Mouse (Mus musculus) forebrain, embryonic 15.5 days (tissue): ENCODE data around the gene Myoz2. TPM values are rescaled to one million over a fixed set of nuclear protein-coding genes. Genes with fewer than 3 reads are reported as not detected.

Experiments used
- ATAC-seq: fragments of 200-750 bp; cut with Nextera tagmentation; replicated peaks from 2 replicates; pipeline ENCODE4 v1.8.0; 2017; ENCODE audit warnings: mild to moderate bottlenecking, moderate TSS enrichment, moderate library complexity
- H3K27ac ChIP-seq: fragments of 300-500 bp; sonication (generic); replicated peaks from 2 replicates; pipeline ENCODE4 v1.5.1; 2015; ENCODE audit warnings: mild to moderate bottlenecking, inconsistent platforms
- H3K27me3 ChIP-seq: fragments of 300-500 bp; sonication (generic); 2 replicates; pipeline ENCODE4 v1.6.1; 2015; ENCODE audit warnings: inconsistent platforms
- H3K36me3 ChIP-seq: fragments of 300-500 bp; sonication (generic); 2 replicates; pipeline ENCODE4 v1.6.1; 2015; ENCODE audit warnings: mild to moderate bottlenecking, inconsistent platforms
- H3K4me1 ChIP-seq: fragments of 300-500 bp; sonication (generic); 2 replicates; pipeline ENCODE4 v1.6.1; 2015; ENCODE audit warnings: inconsistent platforms
- H3K4me2 ChIP-seq: fragments of 300-500 bp; sonication (generic); replicated peaks from 2 replicates; pipeline ENCODE4 v1.6.1; 2015; ENCODE audit warnings: mild to moderate bottlenecking, inconsistent platforms
- H3K4me3 ChIP-seq: fragments of 300-500 bp; sonication (generic); 2 replicates; pipeline ENCODE4 v1.5.1; 2015; ENCODE audit warnings: mild to moderate bottlenecking, inconsistent platforms
- H3K9ac ChIP-seq: fragments of 300-500 bp; sonication (generic); replicated peaks from 2 replicates; pipeline ENCODE4 v1.6.1; 2015; ENCODE audit warnings: mild to moderate bottlenecking, inconsistent platforms
- H3K9me3 ChIP-seq: fragments of 300-500 bp; sonication (generic); 2 replicates; pipeline ENCODE4 v1.6.1; 2016; ENCODE audit warnings: inconsistent platforms
- WGBS: fragments of 180-500 bp; shearing (Covaris S2); methylation state at CpG from one replicate; pipeline ENCODE4 v1.1.7; 2015; ENCODE audit warnings: mixed read lengths; 5-methylcytosine and 5-hydroxymethylcytosine counted together
- polyA plus RNA-seq: library from polyadenylated mRNA; unstranded; fragments of >200 nt; fragmentation: Nextera tagmentation; extraction: Ambion mirVana; gene quantifications from 2 replicates; pipeline ENCODE4 v1.2.1, GENCODE M21; 2015

The Myoz2 gene
- polyA plus RNA-seq, 1 experiment from 2014 or later, result not detected

- WGBS, result 91% methylated on average over 1 of the region's 1 CpGs
- Histone ChIP-seq H3K9ac (no peak overlapping the region), H3K27me3 (no peaks in the 10 kb centered on the region), H3K4me3 (no peak overlapping the region), H3K4me2 (no peak overlapping the region), H3K4me1 (no peaks in the 10 kb centered on the region), H3K9me3 (no peaks in the 10 kb centered on the region), H3K27ac (no peak overlapping the region), H3K36me3 (no peaks in the 10 kb centered on the region)
- ATAC-seq, result no peak
Measured at GRCm38 (mm10) chr3:123058832-123059231, 24.0 kb upstream of the Myoz2 start.

- WGBS, result 61% methylated on average over 5 of the region's 5 CpGs
- Histone ChIP-seq H3K27ac (no peak overlapping the region), H3K9ac (no peak overlapping the region), H3K36me3 (no peaks in the 10 kb centered on the region), H3K27me3 (no peaks in the 10 kb centered on the region), H3K4me3 (no peak overlapping the region), H3K9me3 (no peaks in the 10 kb centered on the region), H3K4me2 (no peak overlapping the region), H3K4me1 (no peaks in the 10 kb centered on the region)
- ATAC-seq, result no peak
Measured at GRCm38 (mm10) chr3:123054178-123054577, 19.4 kb upstream of the Myoz2 start.

- Histone ChIP-seq H3K9me3 (no peaks in the 10 kb centered on the region), H3K4me1 (no peaks in the 10 kb centered on the region), H3K4me2 (no peak overlapping the region), H3K27me3 (no peaks in the 10 kb centered on the region), H3K9ac (no peak overlapping the region), H3K4me3 (no peak overlapping the region), H3K36me3 (no peaks in the 10 kb centered on the region), H3K27ac (no peak overlapping the region)
- ATAC-seq, result no peak
- WGBS, result 76% methylated on average over 8 of the region's 8 CpGs
Measured at GRCm38 (mm10) chr3:123053192-123053938, 18.6 kb upstream of the Myoz2 start.

- Histone ChIP-seq H3K27ac (no peak overlapping the region), H3K9ac (no peak overlapping the region), H3K4me2 (no peak overlapping the region), H3K36me3 (no peaks in the 10 kb centered on the region), H3K4me3 (no peak overlapping the region), H3K27me3 (no peaks in the 10 kb centered on the region), H3K4me1 (no peaks in the 10 kb centered on the region), H3K9me3 (no peaks in the 10 kb centered on the region)
- no peak for ATAC-seq
- WGBS, result 95% methylated on average over 1 of the region's 1 CpGs
Measured at GRCm38 (mm10) chr3:123042308-123042707, 7.5 kb upstream of the Myoz2 start.

GRCm38 (mm10) chr3:123033804-123034203 lies 1.0 kb downstream of the Myoz2 start:
- Histone ChIP-seq H3K36me3 (no peaks in the 10 kb centered on the region), H3K9ac (no peak overlapping the region), H3K4me2 (no peak overlapping the region), H3K27ac (no peak overlapping the region), H3K4me1 (no peaks in the 10 kb centered on the region), H3K4me3 (no peak overlapping the region), H3K27me3 (no peaks in the 10 kb centered on the region), H3K9me3 (no peaks in the 10 kb centered on the region)
- 64% methylated on average over 8 of the region's 8 CpGs for WGBS
- no peak for ATAC-seq

- no peak overlapping the region for H3K4me3 ChIP-seq
- no peak overlapping the region for H3K27ac ChIP-seq
- no peaks in the 10 kb centered on the region for H3K36me3 ChIP-seq
- H3K9me3 ChIP-seq, result no peaks in the 10 kb centered on the region
- no peak overlapping the region for H3K4me2 ChIP-seq
- H3K27me3 ChIP-seq, result no peaks in the 10 kb centered on the region
- ATAC-seq, result no peak
- 26% methylated on average over 3 of the region's 3 CpGs for WGBS
- no peak overlapping the region for H3K9ac ChIP-seq
- no peaks in the 10 kb centered on the region for H3K4me1 ChIP-seq
Measured at GRCm38 (mm10) chr3:123025634-123026033, 9.2 kb downstream of the Myoz2 start.

- H3K27ac ChIP-seq, result no peak overlapping the region
- H3K9ac ChIP-seq, result no peak overlapping the region
- no peak overlapping the region for H3K4me2 ChIP-seq
- H3K9me3 ChIP-seq, result no peaks in the 10 kb centered on the region
- no peaks in the 10 kb centered on the region for H3K36me3 ChIP-seq
- no peaks in the 10 kb centered on the region for H3K4me1 ChIP-seq
- H3K27me3 ChIP-seq, result no peaks in the 10 kb centered on the region
- no peak for ATAC-seq
- H3K4me3 ChIP-seq, result no peak overlapping the region
- 87% methylated on average over 9 of the region's 9 CpGs for WGBS
Measured at GRCm38 (mm10) chr3:123024496-123025234, 10.2 kb downstream of the Myoz2 start.

GRCm38 (mm10) chr3:123018792-123019191 lies 16.0 kb downstream of the Myoz2 start:
- no peak overlapping the region for H3K4me3 ChIP-seq
- ATAC-seq, result no peak
- no peaks in the 10 kb centered on the region for H3K27me3 ChIP-seq
- no peak overlapping the region for H3K27ac ChIP-seq
- 83% methylated on average over 2 of the region's 2 CpGs for WGBS
- no peak overlapping the region for H3K4me2 ChIP-seq
- no peaks in the 10 kb centered on the region for H3K4me1 ChIP-seq
- H3K9ac ChIP-seq, result no peak overlapping the region
- H3K36me3 ChIP-seq, result no peaks in the 10 kb centered on the region
- no peaks in the 10 kb centered on the region for H3K9me3 ChIP-seq

GRCm38 (mm10) chr3:123013476-123013875 lies 21.3 kb downstream of the Myoz2 start:
- Histone ChIP-seq H3K9me3 (no peaks in the 10 kb centered on the region), H3K4me3 (no peak overlapping the region), H3K27me3 (no peaks in the 10 kb centered on the region), H3K4me2 (no peak overlapping the region), H3K27ac (no peak overlapping the region), H3K36me3 (no peaks in the 10 kb centered on the region), H3K4me1 (no peaks in the 10 kb centered on the region), H3K9ac (no peak overlapping the region)
- no peak for ATAC-seq
- WGBS, result 87% methylated on average over 14 of the region's 14 CpGs

- Histone ChIP-seq H3K4me2 (no peak overlapping the region), H3K27ac (no peak overlapping the region), H3K36me3 (no peaks in the 10 kb centered on the region), H3K4me3 (no peak overlapping the region), H3K9ac (no peak overlapping the region), H3K9me3 (no peaks in the 10 kb centered on the region), H3K4me1 (no peaks in the 10 kb centered on the region), H3K27me3 (no peaks in the 10 kb centered on the region)
- 50% methylated on average over 6 of the region's 6 CpGs for WGBS
- no peak for ATAC-seq
Measured at GRCm38 (mm10) chr3:123009417-123009816, 25.4 kb downstream of the Myoz2 start.

GRCm38 (mm10) chr3:123007386-123007785 lies 27.4 kb downstream of the Myoz2 start:
- H3K4me3 ChIP-seq, result no peak overlapping the region
- no peaks in the 10 kb centered on the region for H3K4me1 ChIP-seq
- no peaks in the 10 kb centered on the region for H3K9me3 ChIP-seq
- no peaks in the 10 kb centered on the region for H3K36me3 ChIP-seq
- no peak overlapping the region for H3K9ac ChIP-seq
- WGBS, result 89% methylated on average over 10 of the region's 10 CpGs
- ATAC-seq, result no peak
- no peaks in the 10 kb centered on the region for H3K27me3 ChIP-seq
- no peak overlapping the region for H3K4me2 ChIP-seq
- H3K27ac ChIP-seq, result no peak overlapping the region

- Histone ChIP-seq H3K4me3 (no peak overlapping the region), H3K4me2 (no peak overlapping the region), H3K36me3 (no peaks in the 10 kb centered on the region), H3K27me3 (no peaks in the 10 kb centered on the region), H3K27ac (no peak overlapping the region), H3K4me1 (no peaks in the 10 kb centered on the region), H3K9ac (no peak overlapping the region), H3K9me3 (no peaks in the 10 kb centered on the region)
- WGBS, result 53% methylated on average over 3 of the region's 3 CpGs
- ATAC-seq, result no peak
Measured at GRCm38 (mm10) chr3:123001053-123001452, 33.8 kb downstream of the Myoz2 start.
